Mouse (Mus musculus) stomach, postnatal 0 days (tissue): Measurements from ENCODE around the gene Ptgir. TPM values are rescaled to one million over a fixed set of nuclear protein-coding genes. Genes with fewer than 3 reads are reported as not detected.

Experiments used
- ATAC-seq: fragments of 200-750 bp; cut with Nextera tagmentation; 2 replicates; pipeline ENCODE4 v1.8.0; 2017; ENCODE audit not compliant: low FRiP score, low TSS enrichment
- DNase-seq: peaks from one replicate; pipeline ENCODE4 v3.0.0-alpha.2; 2016; ENCODE audit warnings: low spot score
- H3K27ac ChIP-seq: fragments of 300-500 bp; sonication (generic); replicated peaks from 2 replicates; pipeline ENCODE4 v1.5.1; 2014; ENCODE audit warnings: mild to moderate bottlenecking, control low read depth
- H3K27me3 ChIP-seq: fragments of 300-500 bp; sonication (generic); 2 replicates; pipeline ENCODE4 v1.6.1; 2014; ENCODE audit warnings: low read length; ENCODE audit not compliant: control insufficient read depth, insufficient read depth
- H3K36me3 ChIP-seq: fragments of 300-500 bp; sonication (generic); 2 replicates; pipeline ENCODE4 v1.6.1; 2014; ENCODE audit warnings: low read length, mixed read lengths; ENCODE audit not compliant: control insufficient read depth, insufficient read depth
- H3K4me1 ChIP-seq: fragments of 300-500 bp; sonication (generic); replicated peaks from 2 replicates; pipeline ENCODE4 v1.6.1; 2014; ENCODE audit warnings: antibody characterized with exemption; ENCODE audit not compliant: control insufficient read depth, insufficient read depth
- H3K4me2 ChIP-seq: fragments of 300-500 bp; sonication (generic); replicated peaks from 2 replicates; pipeline ENCODE4 v1.6.1; 2014; ENCODE audit warnings: low read depth, mild to moderate bottlenecking, control low read depth, moderate library complexity
- H3K4me3 ChIP-seq: fragments of 300-500 bp; sonication (generic); 2 replicates; pipeline ENCODE4 v1.5.1; 2014; ENCODE audit warnings: low read depth, low read length, control low read depth
- H3K9ac ChIP-seq: fragments of 300-500 bp; sonication (generic); 2 replicates; pipeline ENCODE4 v1.6.1; 2014; ENCODE audit warnings: mild to moderate bottlenecking, low read length, control low read depth, mixed read lengths
- H3K9me3 ChIP-seq: fragments of 300-500 bp; sonication (generic); 2 replicates; pipeline ENCODE4 v1.6.1; 2016; ENCODE audit warnings: low read length; ENCODE audit not compliant: control insufficient read depth
- CTCF ChIP-seq: IDR thresholded peaks from 2 replicates; pipeline ENCODE4 v1.5.1; 2016; ENCODE audit warnings: antibody characterized with exemption, low read depth, mild to moderate bottlenecking, moderate library complexity
- EP300 ChIP-seq: optimal IDR thresholded peaks from 2 replicates; pipeline ENCODE3; 2016; ENCODE audit warnings: antibody characterized with exemption
- whole genome bisulfite sequencing: fragments of 180-500 bp; shearing (Covaris S2); extraction: QIAGEN DNeasy Blood & Tissue Kit; methylation state at CpG from one replicate; pipeline ENCODE4 v1.1.7; 2014; 5-methylcytosine and 5-hydroxymethylcytosine counted together
- polyA plus RNA-seq: library from polyadenylated mRNA; unstranded; fragments of >200 nt; fragmentation: Nextera tagmentation; extraction: Ambion mirVana; gene quantifications from 2 replicates; pipeline ENCODE4 v1.2.1, GENCODE M21; 2015

Ptgir gene
- polyA plus RNA-seq, 1 experiment from 2014 or later: 1.6 TPM

DNA sequence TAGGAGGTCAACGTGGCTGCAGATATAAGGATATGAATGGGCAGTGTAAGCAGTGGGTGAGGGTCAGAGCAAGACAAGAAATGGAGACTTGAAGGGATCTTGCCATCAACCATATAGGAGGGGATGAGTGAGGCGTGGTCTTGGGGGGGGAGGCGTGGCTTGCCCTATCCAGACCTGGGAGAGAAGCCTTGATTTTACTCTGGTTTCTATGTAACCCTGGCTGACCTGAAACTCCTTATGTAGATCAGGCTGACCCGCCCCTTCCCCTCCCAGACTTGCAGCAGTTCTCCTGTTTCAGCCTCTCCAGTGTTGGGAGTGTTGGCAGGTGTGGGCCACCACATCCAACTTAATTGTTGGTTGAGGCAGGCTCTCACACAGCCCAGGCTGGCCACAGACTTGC is 22.0 kb upstream of the Ptgir start:
- peaks cover 15% of the 10 kb centered on the region for H3K36me3 ChIP-seq
- H3K9ac ChIP-seq: no peak overlapping the region
- no peak overlapping the region for H3K4me3 ChIP-seq
- no peaks in the 10 kb centered on the region for H3K27me3 ChIP-seq
- peaks cover 8% of the 10 kb centered on the region for H3K9me3 ChIP-seq
- DNase-seq (no peak), ATAC-seq (no peak)
- 83% methylated on average over 4 of the region's 4 CpGs for WGBS
- H3K27ac ChIP-seq: no peak overlapping the region
- no peak for TF ChIP-seq CTCF
- no peak for TF ChIP-seq EP300
- H3K4me2 ChIP-seq: no peak overlapping the region
- peaks cover 3% of the 10 kb centered on the region; the same call in 1 of the 2 replicates for H3K4me1 ChIP-seq

DNA sequence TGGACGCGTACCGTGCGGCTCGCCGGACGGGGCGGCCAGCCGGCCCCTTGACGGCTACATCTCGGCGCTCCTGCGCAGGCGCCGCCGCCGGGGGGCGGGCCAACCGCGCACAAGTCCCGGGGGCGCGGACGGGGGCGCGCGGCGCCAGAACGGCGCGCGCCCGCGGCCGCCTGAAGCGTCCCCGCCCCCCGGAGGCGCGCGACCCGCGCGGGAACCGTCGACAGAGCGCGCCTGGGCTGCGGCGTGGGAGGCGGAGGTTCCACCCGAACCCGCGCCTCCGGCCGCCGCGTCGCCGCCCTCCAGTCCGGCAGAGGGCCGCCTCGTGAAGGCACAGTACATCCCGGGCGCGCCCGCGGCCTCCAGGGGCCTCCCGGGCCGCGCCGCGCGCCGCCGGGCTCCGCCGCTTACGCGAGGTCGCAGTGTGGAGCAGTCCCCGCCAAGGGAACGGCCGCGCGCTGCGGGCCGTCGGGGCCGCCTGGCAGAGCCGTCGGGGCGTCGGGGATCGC is 21.0 kb upstream of the Ptgir start:
- no peaks in the 10 kb centered on the region for H3K27me3 ChIP-seq
- peak overlapping the region; percentile 31 for H3K4me2 ChIP-seq
- peaks cover 3% of the 10 kb centered on the region; the same call in 1 of the 2 replicates for H3K4me1 ChIP-seq
- H3K9ac ChIP-seq: no peak overlapping the region
- no peak for ATAC-seq
- peaks cover 8% of the 10 kb centered on the region for H3K9me3 ChIP-seq
- TF ChIP-seq CTCF (no peak), EP300 (no peak)
- H3K4me3 ChIP-seq: peak overlapping the region; percentile 19
- H3K36me3 ChIP-seq: peaks cover 15% of the 10 kb centered on the region
- WGBS: 18% methylated on average over 66 of the region's 95 CpGs
- H3K27ac ChIP-seq: no peak overlapping the region
- no peak for DNase-seq

DNA sequence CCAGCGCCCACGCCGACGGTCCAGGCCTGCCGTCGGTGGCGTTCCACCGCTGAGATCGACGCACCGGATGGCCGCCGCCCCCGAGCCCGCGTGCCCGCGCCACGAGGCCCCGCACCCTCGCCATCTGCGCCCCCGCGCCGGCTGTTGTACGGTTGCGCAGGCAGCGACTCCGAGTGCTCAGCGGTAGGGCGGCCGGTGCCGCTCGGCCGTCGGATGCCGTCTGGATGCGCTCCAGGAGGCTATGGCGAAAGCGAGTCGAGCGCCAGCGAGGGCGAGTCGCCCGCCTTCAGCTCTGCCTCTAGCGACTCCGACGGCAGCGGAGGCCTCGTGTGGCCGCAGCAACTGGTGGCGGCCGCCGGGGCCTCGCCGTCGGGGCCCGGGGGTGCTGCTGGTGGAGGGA is 20.4 kb upstream of the Ptgir start:
- Histone ChIP-seq H3K9ac (no peak overlapping the region), H3K27ac (no peak overlapping the region), H3K9me3 (peaks cover 8% of the 10 kb centered on the region), H3K4me1 (no peaks in the 10 kb centered on the region; the same call in 1 of the 2 replicates), H3K4me2 (peak overlapping the region; percentile 31; the same call in 1 of the 2 replicates), H3K27me3 (no peaks in the 10 kb centered on the region), H3K36me3 (peaks cover 15% of the 10 kb centered on the region), H3K4me3 (no peak overlapping the region)
- no peak for ATAC-seq
- no peak for TF ChIP-seq EP300
- TF ChIP-seq CTCF: no peak
- no peak for DNase-seq
- WGBS: 58% methylated on average over 59 of the region's 59 CpGs

DNA sequence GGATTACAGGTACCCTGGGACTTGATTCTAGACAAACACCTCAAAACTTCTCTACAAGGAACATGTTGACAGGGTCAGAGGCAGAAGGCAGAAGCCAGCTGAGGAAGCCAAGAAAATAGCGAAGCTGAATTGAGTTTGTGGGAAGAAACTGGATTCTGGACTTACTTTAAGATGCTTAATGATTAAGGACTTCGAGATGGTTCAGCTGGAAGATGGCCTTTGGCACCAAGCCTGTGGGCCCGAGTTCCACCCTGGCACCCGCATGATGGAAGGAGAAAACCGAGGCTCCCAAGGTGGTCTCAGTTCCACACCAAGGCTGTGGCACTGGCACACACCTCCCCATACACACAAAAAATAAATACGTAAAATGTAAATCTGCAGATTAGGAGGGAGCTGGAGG is 15.8 kb upstream of the Ptgir start:
- Histone ChIP-seq H3K9me3 (peaks cover 6% of the 10 kb centered on the region), H3K9ac (no peak overlapping the region; the same call in 1 of the 2 replicates), H3K27me3 (no peaks in the 10 kb centered on the region), H3K36me3 (peaks cover 7% of the 10 kb centered on the region; the same call in 1 of the 2 replicates), H3K4me3 (no peak overlapping the region), H3K27ac (peak overlapping the region; percentile 91), H3K4me1 (no peaks in the 10 kb centered on the region; the same call in 1 of the 2 replicates), H3K4me2 (peak overlapping the region; percentile 58)
- TF ChIP-seq EP300 (no peak), CTCF (no peak)
- no peak for DNase-seq
- no peak for ATAC-seq
- 27% methylated on average over 6 of the region's 6 CpGs for WGBS

DNA sequence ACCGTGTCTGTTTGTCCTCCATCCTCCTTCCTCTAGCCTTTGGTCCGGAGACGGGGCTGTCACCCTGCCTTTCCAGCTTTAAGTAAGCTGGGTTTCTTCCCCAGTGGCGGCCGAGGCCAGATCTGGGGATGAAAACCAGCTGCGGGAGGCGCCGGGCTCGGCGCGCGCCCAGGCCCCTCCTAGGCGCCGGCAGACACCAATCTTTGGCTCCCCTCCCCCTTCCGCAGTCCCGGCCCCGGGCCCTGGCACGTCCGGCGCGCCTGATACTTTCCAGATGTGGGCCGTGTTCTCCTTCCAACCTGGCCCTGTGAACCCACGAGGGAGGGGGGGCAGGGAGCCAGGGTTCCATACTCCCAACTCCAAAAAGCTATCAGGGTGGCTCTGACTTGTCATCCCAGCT is 15.3 kb upstream of the Ptgir start:
- Histone ChIP-seq H3K4me3 (0 out of 2 replicates have a peak overlapping the region, but pooled peaks have one; percentile 33), H3K4me2 (peak overlapping the region; percentile 58)
- WGBS: 2% methylated on average over 20 of the region's 23 CpGs

DNA sequence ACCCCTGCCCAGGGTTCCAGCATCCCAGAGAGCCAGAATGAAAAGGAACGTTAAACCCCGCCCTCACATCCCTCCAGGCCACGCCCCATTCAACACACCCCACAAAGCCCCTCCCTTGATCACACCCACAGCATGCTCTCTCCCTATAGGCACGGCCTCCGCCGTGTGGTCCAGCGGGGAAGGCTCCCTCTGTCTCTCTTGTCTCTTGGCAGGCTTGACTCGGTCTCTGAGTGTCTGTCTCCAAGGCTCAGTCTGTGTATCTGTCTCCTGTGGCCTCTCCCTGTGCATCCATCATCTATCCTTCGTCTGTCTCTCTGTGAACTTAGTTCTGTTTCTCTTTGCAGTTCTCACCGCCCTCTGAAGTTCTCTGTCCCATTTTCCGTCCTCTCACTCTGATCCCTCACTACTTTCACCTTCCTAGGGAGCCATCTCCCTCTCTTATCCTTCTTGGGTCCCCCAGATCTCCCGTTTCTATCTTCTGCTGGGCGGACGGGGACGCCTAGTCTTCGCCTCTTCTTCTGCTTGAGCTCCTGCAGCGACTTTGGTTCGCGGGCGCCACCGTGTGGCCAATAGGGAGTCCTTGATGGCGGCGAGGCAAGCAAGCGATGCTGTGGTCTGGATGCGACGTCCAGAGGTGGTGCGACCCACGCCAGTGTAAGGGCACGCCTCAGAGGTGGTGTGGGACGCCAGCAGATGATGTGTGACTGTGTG is 14.5 kb upstream of the Ptgir start, which contains the start of gene Gng8:
Gene Gng8, plus strand, starts transcription at position 146 of the 711 bp plus-strand sequence.
- Histone ChIP-seq H3K4me1 (no peaks in the 10 kb centered on the region; the same call in 1 of the 2 replicates), H3K4me2 (peak within 1 kb of the TSS; percentile 58), H3K9me3 (no peaks in the 10 kb centered on the region), H3K27me3 (no peaks in the 10 kb centered on the region), H3K36me3 (no peaks in the 10 kb centered on the region), H3K27ac (peak within 1 kb of the TSS; percentile 91), H3K4me3 (peak within 1 kb of the TSS; percentile 33), H3K9ac (no peak within 1 kb of the TSS; the same call in 1 of the 2 replicates)
- ATAC-seq: peak; percentile 86
- WGBS: under 1% methylated on average over 30 of the region's 30 CpGs
- peak; percentile 85 for DNase-seq
- no peak for TF ChIP-seq EP300
- TF ChIP-seq CTCF: peak; percentile 98

More for the DNA sequence above, 15.3 kb upstream of the Ptgir start:
- ATAC-seq (peak; percentile 75; the same call in 1 of the 2 replicates), DNase-seq (peak; percentile 78)
- Histone ChIP-seq H3K36me3 (peaks cover 3% of the 10 kb centered on the region; the same call in 1 of the 2 replicates), H3K27me3 (no peaks in the 10 kb centered on the region), H3K9me3 (peaks cover 2% of the 10 kb centered on the region), H3K4me1 (no peaks in the 10 kb centered on the region; the same call in 1 of the 2 replicates), H3K9ac (no peak overlapping the region; the same call in 1 of the 2 replicates), H3K27ac (peak overlapping the region; percentile 91)
- TF ChIP-seq EP300: peak; percentile 86
- no peak for TF ChIP-seq CTCF
